Mouse (Mus musculus) kidney, adult 2 months (tissue): ENCODE measurements at regions not wholly inside any gene's neighbourhood (a gene's known extent, or its start where the extent isn't known, plus 50 kb on each side); places are given as distances from the start of the nearest gene placed in this dataset.

Experiments used
- CTCF ChIP-seq: fragments of 200-500 bp; conservative IDR thresholded peaks from 2 replicates; pipeline ENCODE4 v1.5.1; 2011; ENCODE audit warnings: low read depth, mild to moderate bottlenecking, control low read depth, low read length, moderate library complexity, mixed read lengths; ENCODE audit not compliant: insufficient read depth, insufficient read length
- POLR2A ChIP-seq: fragments of 200-500 bp; IDR thresholded peaks from one replicate; pipeline ENCODE4 v1.6.1; 2011; ENCODE audit warnings: low read depth, low read length, control low read depth

- TF ChIP-seq CTCF, result no peak
- TF ChIP-seq POLR2A, result no peak
These were observed 89.2 kb downstream of the Tmem170b start for GRCm38 (mm10) chr13:41694749-41695419.
